Mouse (Mus musculus) kidney, embryonic 15.5 days (tissue): ENCODE measurements around the gene Cpsf3. TPM values are rescaled to one million over a fixed set of nuclear protein-coding genes. Genes with fewer than 3 reads are reported as not detected.

ENCODE experiments used
- ATAC-seq: fragments of 200-750 bp; cut with Nextera tagmentation; replicated peaks from 2 replicates; pipeline ENCODE4 v1.8.0; 2017; ENCODE audit warnings: moderate TSS enrichment; ENCODE audit not compliant: low FRiP score
- H3K27ac ChIP-seq: fragments of 300-500 bp; sonication (generic); 2 replicates; pipeline ENCODE4 v1.5.1; 2015; ENCODE audit warnings: mild to moderate bottlenecking, inconsistent platforms
- H3K27me3 ChIP-seq: fragments of 300-500 bp; sonication (generic); 2 replicates; pipeline ENCODE4 v1.6.1; 2015; ENCODE audit warnings: inconsistent platforms
- H3K36me3 ChIP-seq: fragments of 300-500 bp; sonication (generic); 2 replicates; pipeline ENCODE4 v1.6.1; 2015; ENCODE audit warnings: inconsistent platforms
- H3K4me1 ChIP-seq: fragments of 300-500 bp; sonication (generic); 2 replicates; pipeline ENCODE4 v1.6.1; 2015; ENCODE audit warnings: inconsistent platforms
- H3K4me2 ChIP-seq: fragments of 300-500 bp; sonication (generic); 2 replicates; pipeline ENCODE4 v1.6.1; 2015; ENCODE audit warnings: moderate library complexity, mild to moderate bottlenecking, inconsistent platforms
- H3K4me3 ChIP-seq: fragments of 300-500 bp; sonication (generic); replicated peaks from 2 replicates; pipeline ENCODE4 v1.5.1; 2015; ENCODE audit warnings: mild to moderate bottlenecking, inconsistent platforms
- H3K9ac ChIP-seq: fragments of 300-500 bp; sonication (generic); 2 replicates; pipeline ENCODE4 v1.6.1; 2015; ENCODE audit warnings: mild to moderate bottlenecking, inconsistent platforms
- H3K9me3 ChIP-seq: fragments of 300-500 bp; sonication (generic); replicated peaks from 2 replicates; pipeline ENCODE4 v1.6.1; 2016; ENCODE audit warnings: inconsistent platforms
- WGBS: fragments of 180-500 bp; shearing (Covaris S2); methylation state at CpG from one replicate; pipeline ENCODE4 v1.1.7; 2015; ENCODE audit warnings: mixed read lengths; 5-methylcytosine and 5-hydroxymethylcytosine counted together
- polyA plus RNA-seq: library from polyadenylated mRNA; unstranded; fragments of >200 nt; fragmentation: Nextera tagmentation; extraction: Ambion mirVana; gene quantifications from 2 replicates; pipeline ENCODE4 v1.2.1, GENCODE M21; 2015

The Cpsf3 gene
- polyA plus RNA-seq, 1 experiment from 2014 or later = 115 TPM

GRCm38 (mm10) chr12:21301932-21302331 lies 16.7 kb downstream of the Cpsf3 start:
- Histone ChIP-seq H3K9me3 (no peaks in the 10 kb centered on the region), H3K9ac (no peak overlapping the region), H3K27me3 (no peaks in the 10 kb centered on the region), H3K36me3 (peaks cover 96% of the 10 kb centered on the region), H3K4me1 (no peaks in the 10 kb centered on the region), H3K4me2 (no peak overlapping the region), H3K27ac (peak overlapping the region; percentile 52), H3K4me3 (no peak overlapping the region)
- WGBS = 81% methylated on average over 8 of the region's 8 CpGs
- ATAC-seq = peak; percentile 80

DNA sequence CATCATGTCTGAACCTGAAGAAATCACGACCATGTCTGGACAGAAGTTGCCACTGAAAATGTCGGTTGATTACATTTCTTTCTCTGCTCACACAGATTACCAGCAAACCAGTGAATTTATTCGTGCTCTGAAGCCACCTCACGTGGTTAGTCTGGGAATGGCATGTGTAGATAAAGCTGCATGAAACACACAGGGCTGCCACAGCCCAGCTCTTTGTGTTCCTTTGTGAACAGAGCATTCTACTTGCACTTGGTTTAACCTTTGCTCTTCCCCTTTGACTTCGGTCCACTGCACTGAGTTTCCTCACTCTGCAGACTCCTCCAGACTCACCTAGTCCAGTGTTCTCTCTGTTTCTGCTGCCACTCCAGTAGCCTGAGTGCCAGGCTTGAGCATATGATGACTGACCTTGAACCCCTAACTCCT lies 17.2 kb downstream of the Cpsf3 start:
- H3K4me3 ChIP-seq = no peak overlapping the region
- H3K9ac ChIP-seq = no peak overlapping the region
- no peak overlapping the region for H3K4me2 ChIP-seq
- no peaks in the 10 kb centered on the region for H3K9me3 ChIP-seq
- H3K36me3 ChIP-seq = peaks cover 96% of the 10 kb centered on the region
- H3K27me3 ChIP-seq = no peaks in the 10 kb centered on the region
- no peaks in the 10 kb centered on the region for H3K4me1 ChIP-seq
- H3K27ac ChIP-seq = peak overlapping the region; percentile 52
- WGBS = 82% methylated on average over 5 of the region's 5 CpGs
- peak; percentile 82 for ATAC-seq

- no peak overlapping the region for H3K9ac ChIP-seq
- no peak overlapping the region for H3K4me2 ChIP-seq
- no peak overlapping the region for H3K4me3 ChIP-seq
- H3K27ac ChIP-seq = no peak overlapping the region
- no peaks in the 10 kb centered on the region for H3K9me3 ChIP-seq
- no peak for ATAC-seq
- H3K4me1 ChIP-seq = no peaks in the 10 kb centered on the region
- peaks cover 97% of the 10 kb centered on the region for H3K36me3 ChIP-seq
- no peaks in the 10 kb centered on the region for H3K27me3 ChIP-seq
- 93% methylated on average over 4 of the region's 4 CpGs for WGBS
Observed at GRCm38 (mm10) chr12:21305741-21306140, 20.6 kb downstream of the Cpsf3 start.

GRCm38 (mm10) chr12:21306721-21307120 lies 21.5 kb downstream of the Cpsf3 start:
- H3K27me3 ChIP-seq = no peaks in the 10 kb centered on the region
- WGBS = 69% methylated on average over 4 of the region's 4 CpGs
- H3K4me1 ChIP-seq = no peaks in the 10 kb centered on the region
- ATAC-seq = no peak
- H3K36me3 ChIP-seq = peaks cover 97% of the 10 kb centered on the region
- H3K9me3 ChIP-seq = no peaks in the 10 kb centered on the region
- H3K4me3 ChIP-seq = no peak overlapping the region
- no peak overlapping the region for H3K9ac ChIP-seq
- no peak overlapping the region for H3K4me2 ChIP-seq
- no peak overlapping the region for H3K27ac ChIP-seq

DNA sequence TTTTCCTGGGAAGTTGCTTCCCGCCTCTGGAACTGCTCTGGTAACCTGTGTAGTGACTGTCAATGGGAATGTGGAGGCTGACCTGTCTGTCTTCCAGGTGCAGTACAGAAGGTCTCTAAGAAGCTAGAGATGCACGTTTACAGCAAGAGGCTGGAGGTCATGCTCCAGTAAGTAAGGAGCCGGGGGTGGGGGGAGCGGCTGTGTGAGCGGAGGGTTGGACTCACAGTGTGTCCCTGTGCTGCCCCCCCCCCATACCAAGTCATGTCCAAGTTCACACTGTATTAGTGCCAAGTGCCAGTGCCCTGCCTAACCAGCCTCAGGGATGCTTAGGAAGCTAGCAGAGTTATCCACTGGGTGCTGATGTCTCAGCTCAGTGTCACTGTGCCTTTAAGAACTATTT lies 27.0 kb downstream of the Cpsf3 start:
- peaks cover 7% of the 10 kb centered on the region for H3K4me1 ChIP-seq
- H3K4me2 ChIP-seq = no peak overlapping the region
- H3K9ac ChIP-seq = no peak overlapping the region
- H3K27me3 ChIP-seq = no peaks in the 10 kb centered on the region
- ATAC-seq = no peak
- no peaks in the 10 kb centered on the region for H3K9me3 ChIP-seq
- no peak overlapping the region for H3K27ac ChIP-seq
- 72% methylated on average over 5 of the region's 5 CpGs for WGBS
- no peak overlapping the region for H3K4me3 ChIP-seq
- peaks cover 80% of the 10 kb centered on the region for H3K36me3 ChIP-seq

GRCm38 (mm10) chr12:21315923-21316868 lies 31.0 kb downstream of the Cpsf3 start, which contains the start of gene Iah1:
Iah1 (plus strand) TSS chr12:21316389.
- peak; percentile 95 for ATAC-seq
- Histone ChIP-seq H3K27ac (peak within 1 kb of the TSS; percentile 89), H3K9ac (peak within 1 kb of the TSS; percentile 79), H3K36me3 (peaks cover 60% of the 10 kb centered on the region), H3K27me3 (no peaks in the 10 kb centered on the region), H3K9me3 (no peaks in the 10 kb centered on the region), H3K4me1 (peaks cover 18% of the 10 kb centered on the region), H3K4me2 (peak within 1 kb of the TSS; percentile 64), H3K4me3 (peak within 1 kb of the TSS; percentile 80)
- WGBS = 2% methylated on average over 57 of the region's 59 CpGs

- Histone ChIP-seq H3K9me3 (no peaks in the 10 kb centered on the region), H3K4me2 (peak overlapping the region; percentile 64), H3K4me1 (peaks cover 18% of the 10 kb centered on the region), H3K36me3 (peaks cover 58% of the 10 kb centered on the region), H3K9ac (peak overlapping the region; percentile 79), H3K27ac (peak overlapping the region; percentile 89), H3K4me3 (peak overlapping the region; percentile 80), H3K27me3 (no peaks in the 10 kb centered on the region)
- ATAC-seq = no peak
- WGBS = 38% methylated on average over 7 of the region's 7 CpGs
Observed at GRCm38 (mm10) chr12:21316869-21317265, 31.7 kb downstream of the Cpsf3 start.

- H3K27ac ChIP-seq = no peak overlapping the region
- peaks cover 59% of the 10 kb centered on the region for H3K36me3 ChIP-seq
- ATAC-seq = no peak
- no peaks in the 10 kb centered on the region for H3K9me3 ChIP-seq
- no peak overlapping the region for H3K4me2 ChIP-seq
- peaks cover 18% of the 10 kb centered on the region for H3K4me1 ChIP-seq
- 69% methylated on average over 12 of the region's 12 CpGs for WGBS
- no peak overlapping the region for H3K4me3 ChIP-seq
- H3K27me3 ChIP-seq = no peaks in the 10 kb centered on the region
- no peak overlapping the region for H3K9ac ChIP-seq
Observed at GRCm38 (mm10) chr12:21318143-21318895, 33.1 kb downstream of the Cpsf3 start.

- peaks cover 56% of the 10 kb centered on the region for H3K36me3 ChIP-seq
- H3K9me3 ChIP-seq = no peaks in the 10 kb centered on the region
- H3K9ac ChIP-seq = no peak overlapping the region
- H3K4me2 ChIP-seq = no peak overlapping the region
- WGBS = 86% methylated on average over 4 of the region's 4 CpGs
- ATAC-seq = no peak
- H3K27ac ChIP-seq = no peak overlapping the region
- no peaks in the 10 kb centered on the region for H3K27me3 ChIP-seq
- no peak overlapping the region for H3K4me3 ChIP-seq
- peaks cover 18% of the 10 kb centered on the region for H3K4me1 ChIP-seq
Observed at GRCm38 (mm10) chr12:21320317-21320716, 35.1 kb downstream of the Cpsf3 start.

- Histone ChIP-seq H3K4me3 (no peak overlapping the region), H3K9ac (no peak overlapping the region), H3K9me3 (no peaks in the 10 kb centered on the region), H3K4me1 (peaks cover 15% of the 10 kb centered on the region), H3K4me2 (no peak overlapping the region), H3K36me3 (peaks cover 65% of the 10 kb centered on the region), H3K27me3 (no peaks in the 10 kb centered on the region), H3K27ac (no peak overlapping the region)
- 83% methylated on average over 9 of the region's 9 CpGs for WGBS
- no peak for ATAC-seq
Observed at GRCm38 (mm10) chr12:21321170-21321569, 36.0 kb downstream of the Cpsf3 start.

DNA sequence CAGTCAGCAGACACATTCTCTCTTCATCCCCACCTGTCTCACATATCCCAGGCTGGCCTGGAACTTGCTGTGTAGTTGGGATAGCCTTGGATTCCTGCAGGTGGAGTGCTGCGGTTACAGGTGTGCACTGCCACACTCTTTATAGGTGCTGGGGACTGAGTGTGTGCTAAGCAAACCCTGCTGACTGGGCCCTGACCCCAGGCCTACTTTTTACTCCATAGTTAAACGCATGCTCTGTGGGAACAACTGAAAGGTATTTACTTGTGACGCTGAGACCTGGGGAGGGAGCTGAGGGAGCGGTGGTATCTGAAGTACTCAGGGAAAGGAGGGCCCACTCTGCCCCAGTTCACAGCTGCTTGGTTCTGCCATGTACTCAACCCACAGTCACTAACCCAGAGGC lies 37.1 kb downstream of the Cpsf3 start:
- H3K4me1 ChIP-seq = peaks cover 10% of the 10 kb centered on the region
- no peaks in the 10 kb centered on the region for H3K27me3 ChIP-seq
- H3K9me3 ChIP-seq = no peaks in the 10 kb centered on the region
- H3K4me2 ChIP-seq = no peak overlapping the region
- WGBS = 88% methylated on average over 4 of the region's 4 CpGs
- peaks cover 76% of the 10 kb centered on the region for H3K36me3 ChIP-seq
- ATAC-seq = no peak
- no peak overlapping the region for H3K9ac ChIP-seq
- H3K4me3 ChIP-seq = no peak overlapping the region
- H3K27ac ChIP-seq = no peak overlapping the region

GRCm38 (mm10) chr12:21322856-21323255 lies 37.7 kb downstream of the Cpsf3 start:
- H3K27me3 ChIP-seq = no peaks in the 10 kb centered on the region
- no peak for ATAC-seq
- H3K4me2 ChIP-seq = no peak overlapping the region
- H3K4me1 ChIP-seq = 0 out of 2 replicates have a peak, but pooled peaks cover 5% of the 10 kb centered on the region
- 80% methylated on average over 9 of the region's 9 CpGs for WGBS
- peaks cover 81% of the 10 kb centered on the region for H3K36me3 ChIP-seq
- no peaks in the 10 kb centered on the region for H3K9me3 ChIP-seq
- H3K9ac ChIP-seq = no peak overlapping the region
- H3K27ac ChIP-seq = no peak overlapping the region
- H3K4me3 ChIP-seq = no peak overlapping the region
